Mouse (Mus musculus): ENCODE measurements around the gene Zfp366.

Gene Zfp366

DNA sequence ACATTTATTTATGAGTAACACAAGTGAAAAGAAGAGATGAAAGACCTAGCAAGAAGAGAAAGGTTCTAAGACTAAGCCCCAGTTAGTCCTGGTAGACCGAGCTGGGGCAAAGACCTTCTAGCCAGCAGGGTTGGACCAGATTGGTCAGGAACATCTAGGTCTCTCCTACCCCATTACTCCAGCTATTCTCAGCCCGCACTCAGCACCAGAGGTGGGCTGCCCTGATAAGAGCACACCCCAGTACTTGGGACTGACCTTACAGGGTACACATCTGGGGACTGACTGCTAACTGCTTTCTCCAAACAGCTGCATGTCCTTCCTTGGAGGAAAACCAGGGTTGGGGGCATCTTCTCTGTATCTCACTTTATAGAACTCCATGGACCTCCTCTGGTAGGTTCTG, 66.2 kb downstream of the Zfp366 start:
- DNase-seq (ENCODE audit: low read depth, low spot score), result no peak

DNA sequence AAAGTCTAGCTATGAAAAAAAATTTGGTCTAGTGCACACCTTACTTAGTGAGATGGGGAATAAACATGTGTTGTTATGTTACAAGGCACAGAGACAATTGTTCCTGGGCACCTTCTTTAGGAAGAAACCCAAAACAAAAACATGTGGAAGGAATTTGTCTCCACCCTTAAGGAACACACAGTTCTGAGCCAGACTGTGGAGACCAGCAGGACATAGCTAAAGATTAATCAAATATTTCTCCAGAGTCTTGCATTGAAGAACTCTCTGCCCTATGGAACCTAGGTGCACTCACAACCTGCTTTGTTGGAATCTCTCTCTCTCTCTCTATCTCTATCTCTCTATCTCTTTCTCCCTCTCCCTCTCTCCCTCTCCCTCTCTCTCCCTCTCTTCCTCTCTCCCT, 69.6 kb downstream of the Zfp366 start:
- DNase-seq (ENCODE audit: low read depth, low spot score), result no peak

DNA sequence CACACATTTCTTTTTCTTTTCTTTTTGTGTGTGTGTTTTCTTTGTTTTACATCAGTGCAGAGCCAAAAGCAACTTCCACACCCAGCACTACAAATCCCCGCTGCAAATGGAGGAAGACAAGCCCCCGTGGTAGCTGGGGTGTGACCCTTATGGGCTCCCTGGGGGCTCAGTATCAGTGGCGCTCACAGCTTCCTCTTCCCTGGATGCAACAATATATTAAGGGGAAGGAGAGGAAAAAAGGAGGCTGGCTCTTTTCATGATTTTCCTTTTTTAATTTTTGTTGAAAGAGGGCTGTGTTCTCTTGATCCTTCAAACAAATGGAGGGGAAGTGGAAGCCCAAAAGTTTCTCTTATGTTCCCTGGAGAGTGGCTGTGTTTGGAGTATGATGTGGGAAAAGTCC, 70.2 kb downstream of the Zfp366 start:
- no peak for DNase-seq (ENCODE audit: low read depth, low spot score)

DNA sequence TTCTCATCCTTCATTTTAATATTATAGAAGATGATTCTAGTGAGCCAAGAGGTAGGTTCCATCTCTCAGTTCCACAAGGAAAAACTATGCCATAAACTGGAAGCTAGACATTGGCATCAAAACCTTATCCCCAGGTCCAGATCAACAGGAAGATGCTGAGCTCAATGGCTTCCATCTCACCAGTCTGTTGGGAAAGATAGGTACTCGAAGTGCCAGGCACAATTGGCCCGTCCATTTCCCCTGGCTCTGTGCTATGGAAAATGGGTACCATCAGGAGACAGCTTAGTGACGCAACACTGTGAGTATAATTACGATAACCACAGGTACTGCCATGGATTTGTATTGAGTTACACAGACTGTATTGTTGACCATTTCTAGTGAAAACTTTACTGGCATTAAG, 72.3 kb downstream of the Zfp366 start:
- no peak for DNase-seq (ENCODE audit: low read depth, low spot score)

DNA sequence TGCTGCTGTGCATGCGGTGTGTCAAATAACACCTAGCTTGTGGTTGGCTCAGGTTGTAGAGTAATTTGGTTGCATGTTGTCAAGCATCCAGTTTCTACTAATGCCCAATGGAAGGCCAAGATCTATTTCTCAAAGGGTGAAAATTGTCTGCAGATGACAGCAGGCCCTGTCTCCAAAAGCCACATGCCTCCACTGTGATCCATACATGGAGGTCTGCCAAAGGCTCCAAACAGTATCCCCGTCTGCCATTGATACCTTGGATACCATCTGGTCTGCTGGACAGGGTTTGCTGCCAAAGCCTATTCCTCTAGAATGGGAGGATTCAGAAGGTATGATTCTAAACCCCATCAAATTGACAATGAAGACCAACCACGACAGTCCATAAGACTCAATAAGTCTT, 74.1 kb downstream of the Zfp366 start:
- no peak for DNase-seq (ENCODE audit: low read depth, low spot score)

DNA sequence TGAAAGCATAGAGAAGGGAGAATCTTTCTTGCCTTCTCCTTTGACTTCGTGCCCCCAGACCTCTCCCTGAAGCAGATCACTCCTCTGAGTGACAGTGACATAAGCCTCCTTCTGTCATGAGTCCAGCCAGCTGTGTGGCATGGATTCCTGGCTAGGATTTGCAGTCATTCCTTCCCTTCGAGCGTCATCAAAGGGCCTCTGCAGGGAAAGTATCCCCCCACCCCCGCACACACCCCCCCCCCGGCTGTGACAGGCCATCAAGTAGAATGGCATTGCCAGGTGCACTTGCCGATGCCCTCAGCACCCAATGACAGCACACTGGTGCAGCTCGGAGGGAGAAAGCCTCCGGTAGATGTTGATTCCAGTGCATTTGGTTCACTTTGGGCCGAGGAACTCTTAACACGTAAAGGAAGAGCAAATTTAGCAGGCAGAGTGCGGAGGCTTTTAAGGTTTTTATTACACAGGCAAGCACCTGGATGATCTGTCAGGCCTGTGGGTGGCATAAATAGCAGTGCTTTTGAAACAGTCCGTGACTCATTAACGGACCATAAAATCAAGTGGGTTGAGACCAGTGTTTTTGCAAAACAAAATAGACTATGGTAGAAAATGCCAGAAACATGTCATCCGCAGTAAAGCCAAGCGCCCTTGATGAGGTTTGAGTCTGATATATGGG, 75.0 kb downstream of the Zfp366 start:
- DNase-seq (ENCODE audit: low read depth, low spot score), result no peak

DNA sequence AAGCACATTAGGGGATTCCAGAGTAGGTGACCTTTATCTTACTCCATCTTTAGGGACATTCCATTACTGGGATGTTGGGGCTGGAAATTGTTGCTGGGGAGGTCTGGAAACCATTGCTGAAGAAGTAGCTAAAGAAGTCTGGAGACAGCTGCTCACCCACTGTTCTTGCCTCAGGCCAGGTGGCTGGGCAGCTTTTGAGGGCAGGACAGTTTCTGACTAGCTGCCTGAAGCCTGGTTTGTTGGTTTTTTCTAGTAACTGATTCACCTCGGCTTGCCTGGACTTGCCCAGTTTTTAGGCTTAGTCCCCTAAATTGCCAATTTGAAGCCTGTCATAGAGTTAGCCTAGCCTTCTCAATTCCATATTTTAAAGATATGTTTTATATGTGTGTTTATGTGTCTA, 77.8 kb downstream of the Zfp366 start:
- DNase-seq (ENCODE audit: low read depth, low spot score), result no peak

DNA sequence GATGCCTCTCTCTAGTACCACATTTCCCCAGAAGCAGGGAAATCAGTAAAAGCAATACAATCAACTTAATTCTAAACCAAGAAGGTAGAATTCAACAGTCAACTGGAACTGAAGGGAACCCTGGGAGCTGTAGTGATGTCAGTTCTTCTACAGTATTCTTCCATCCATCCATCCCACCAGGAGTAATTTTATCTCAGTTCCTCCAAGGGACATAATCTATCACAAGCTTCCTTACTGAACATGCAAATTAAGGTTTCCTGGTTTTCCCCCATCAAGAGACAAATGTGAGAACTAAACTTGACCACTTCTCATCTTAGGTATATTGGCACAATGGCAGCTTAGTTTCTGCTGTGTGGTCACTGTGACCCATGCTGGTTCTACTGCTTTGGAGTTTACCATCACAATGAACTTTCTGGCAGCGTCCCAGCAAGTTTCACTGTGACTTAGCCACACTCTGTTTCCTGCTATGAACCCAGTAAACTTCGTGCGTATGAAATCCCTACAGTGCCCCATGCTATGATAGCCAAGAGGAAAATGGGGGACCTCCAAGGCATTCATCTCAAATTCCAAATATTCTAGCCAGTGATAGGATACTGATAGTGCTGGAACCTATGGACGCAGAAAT, 78.6 kb downstream of the Zfp366 start:
- DNase-seq (ENCODE audit: low read depth, low spot score), result no peak

DNA sequence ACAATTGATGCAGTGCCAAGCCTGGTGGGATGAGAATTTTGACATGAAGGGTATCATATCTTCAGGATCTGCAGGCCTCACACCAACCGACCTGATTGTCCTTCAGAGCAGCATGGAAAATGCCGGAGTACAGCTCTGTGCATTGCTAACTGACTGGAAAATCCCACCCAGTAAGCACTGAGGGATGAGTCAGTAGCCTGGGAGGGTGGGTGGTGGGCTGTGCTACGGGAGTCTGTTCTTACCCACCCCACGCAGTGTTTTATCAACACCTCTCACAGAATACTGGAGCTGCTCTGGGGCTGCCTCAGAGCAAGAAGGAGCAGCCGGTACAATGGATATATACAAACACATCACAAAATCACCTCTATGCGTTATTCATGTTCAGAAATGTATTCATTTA, 79.9 kb downstream of the Zfp366 start:
- no peak for DNase-seq (ENCODE audit: low read depth, low spot score)

DNA sequence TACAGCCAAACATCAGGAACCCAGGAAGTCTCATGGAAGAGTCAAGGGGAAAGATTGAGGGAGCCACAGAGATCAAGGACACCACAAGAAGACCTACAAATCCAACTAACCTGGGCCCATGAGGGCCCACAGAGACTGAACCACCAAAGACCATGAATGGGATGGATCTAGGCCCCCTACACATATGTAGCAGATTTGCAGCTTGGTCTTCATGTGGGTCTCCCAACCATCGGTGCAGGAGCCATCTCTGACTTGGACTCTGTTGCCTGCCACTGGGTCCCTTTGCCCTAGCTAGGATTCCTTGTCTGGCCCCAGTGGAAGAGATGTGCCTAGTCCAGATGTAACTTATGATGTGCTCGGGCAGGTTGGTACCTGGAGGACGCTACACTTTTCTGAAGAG, 87.4 kb downstream of the Zfp366 start:
- DNase-seq (ENCODE audit: low read depth, low spot score), result no peak

DNA sequence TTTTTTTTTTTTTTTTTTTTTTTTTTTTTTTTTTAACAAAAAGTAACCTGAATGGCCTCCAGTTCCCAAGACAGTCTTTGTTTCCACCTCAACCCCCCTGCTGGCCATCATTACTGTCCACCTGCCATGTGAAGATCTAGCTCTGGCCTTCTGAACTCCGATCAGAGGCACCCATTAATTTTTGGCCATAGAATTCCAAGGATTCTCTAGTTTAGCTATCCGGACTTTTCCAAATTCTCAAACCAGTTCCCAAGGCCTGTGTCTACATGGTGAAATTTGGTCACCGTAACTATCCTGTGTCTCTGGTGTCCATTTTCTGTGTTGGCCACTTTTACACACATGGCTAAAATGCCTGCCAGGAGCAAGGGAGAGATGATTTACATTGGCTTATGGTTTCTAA, 92.9 kb downstream of the Zfp366 start:
- no peak for DNase-seq (ENCODE audit: low read depth, low spot score)

DNA sequence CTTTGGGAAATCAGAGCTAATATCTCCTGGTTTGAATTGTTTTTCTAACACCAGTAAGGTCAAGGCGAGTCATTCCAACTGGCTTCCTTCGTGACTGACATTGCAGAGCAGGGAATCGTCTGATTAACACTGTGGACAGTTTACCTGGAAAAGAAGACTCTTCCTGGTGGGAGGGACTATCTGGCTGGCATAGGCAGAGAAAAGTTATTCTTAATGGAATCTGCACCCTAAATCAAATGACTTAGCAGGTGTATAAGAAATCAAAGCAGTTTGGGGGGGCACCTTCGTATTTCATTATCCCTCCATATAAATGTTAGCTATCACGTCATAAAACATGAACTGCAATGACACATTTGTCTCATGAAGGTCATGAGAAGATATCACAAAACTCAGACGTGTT, 93.9 kb downstream of the Zfp366 start:
- DNase-seq (ENCODE audit: low read depth, low spot score), result no peak

DNA sequence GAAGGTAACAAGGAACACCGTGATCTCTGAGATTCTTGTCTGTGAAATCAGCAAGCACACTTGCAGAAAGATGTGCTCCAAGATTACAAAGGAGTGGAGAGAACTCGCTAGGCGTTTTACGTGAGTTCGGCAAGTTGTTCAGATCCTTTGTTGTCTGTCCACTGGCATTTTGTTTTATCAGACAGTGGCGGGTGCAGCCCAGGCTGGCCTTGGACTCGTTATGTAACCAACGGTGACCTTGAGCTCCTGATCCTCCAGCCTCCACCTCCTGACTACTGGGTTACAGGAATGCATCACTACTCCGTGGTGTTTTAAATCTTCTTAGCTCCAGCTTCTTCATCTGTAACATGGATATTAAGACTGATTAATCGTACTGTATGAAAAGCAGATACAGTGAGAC, 94.7 kb downstream of the Zfp366 start:
- no peak for DNase-seq (ENCODE audit: low read depth, low spot score)

DNA sequence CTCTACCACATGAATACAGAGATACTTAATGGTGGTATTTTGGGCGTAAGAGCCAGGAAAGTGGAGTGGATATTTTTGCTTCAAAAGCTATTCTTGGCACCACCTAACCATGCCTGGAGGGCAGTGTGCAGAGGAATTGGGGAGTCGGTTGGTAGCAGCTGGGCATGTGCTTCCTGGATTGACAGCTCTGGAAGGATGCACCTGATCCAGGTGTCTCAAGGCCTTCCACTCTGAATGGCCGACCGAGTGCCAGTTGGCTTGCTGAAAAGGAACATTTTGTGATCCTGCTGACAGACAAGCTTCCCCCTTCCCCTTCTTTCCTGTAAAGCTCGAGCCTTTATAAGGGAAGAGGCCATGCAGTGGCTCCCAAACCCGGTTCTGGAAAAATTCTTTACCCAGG, 98.3 kb downstream of the Zfp366 start:
- DNase-seq (ENCODE audit: low read depth, low spot score), result no peak

DNA sequence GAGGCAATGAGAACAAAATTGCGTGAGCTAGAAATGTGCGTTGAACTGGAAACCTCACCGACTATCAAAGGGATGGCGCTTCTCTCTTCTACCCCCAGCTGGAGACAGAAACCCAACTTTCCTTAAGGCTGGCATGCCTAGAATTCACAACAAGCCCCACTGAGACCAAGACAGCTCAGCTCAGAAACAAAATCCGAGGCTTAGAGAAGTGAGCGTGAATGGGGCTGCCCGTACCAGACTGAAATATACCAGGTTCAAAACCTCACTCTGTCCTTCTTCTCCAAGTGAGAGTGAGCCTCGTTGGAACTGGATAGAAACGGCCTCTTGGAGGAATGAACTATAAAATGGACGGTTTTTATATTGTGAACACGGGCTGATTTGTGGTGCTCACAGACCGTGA, 99.3 kb downstream of the Zfp366 start:
- DNase-seq (ENCODE audit: low read depth, low spot score), result no peak

DNA sequence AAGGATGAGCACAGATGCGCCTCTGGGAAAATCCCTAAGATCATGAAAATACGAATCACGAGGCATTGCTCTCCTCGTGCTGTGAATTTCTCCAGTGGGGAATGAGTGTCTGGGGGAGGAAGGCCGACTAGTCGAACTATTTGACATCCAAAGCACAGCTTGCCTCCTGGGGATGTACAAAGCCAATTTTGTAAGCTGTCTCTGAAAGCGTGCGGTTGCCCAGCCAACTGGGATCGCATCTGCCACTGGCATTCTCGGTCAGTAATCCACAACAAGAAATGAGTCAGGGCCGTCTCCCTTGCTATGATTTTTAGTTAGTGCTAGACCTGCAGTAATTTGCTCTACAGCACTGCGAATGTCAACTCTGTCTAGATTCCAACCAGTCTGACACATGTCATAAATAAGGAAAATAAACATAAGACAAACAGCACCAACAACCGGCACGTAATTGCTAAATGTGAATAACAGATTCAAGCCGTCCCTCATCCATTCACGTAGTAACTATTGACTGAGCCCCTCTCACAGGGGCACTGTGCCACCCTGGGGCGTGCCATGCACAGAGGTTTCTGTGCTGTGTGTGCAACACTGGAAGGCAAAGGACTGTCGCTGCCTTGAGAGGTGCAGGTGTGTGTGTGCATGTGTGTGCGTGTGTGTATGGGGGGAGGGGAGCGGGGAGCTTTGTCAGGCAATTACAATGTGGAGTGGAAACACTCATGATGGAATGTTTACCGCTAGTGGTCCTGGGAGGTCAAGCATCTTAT, 100.0 kb downstream of the Zfp366 start:
- no peak for DNase-seq (ENCODE audit: low read depth, low spot score)

DNA sequence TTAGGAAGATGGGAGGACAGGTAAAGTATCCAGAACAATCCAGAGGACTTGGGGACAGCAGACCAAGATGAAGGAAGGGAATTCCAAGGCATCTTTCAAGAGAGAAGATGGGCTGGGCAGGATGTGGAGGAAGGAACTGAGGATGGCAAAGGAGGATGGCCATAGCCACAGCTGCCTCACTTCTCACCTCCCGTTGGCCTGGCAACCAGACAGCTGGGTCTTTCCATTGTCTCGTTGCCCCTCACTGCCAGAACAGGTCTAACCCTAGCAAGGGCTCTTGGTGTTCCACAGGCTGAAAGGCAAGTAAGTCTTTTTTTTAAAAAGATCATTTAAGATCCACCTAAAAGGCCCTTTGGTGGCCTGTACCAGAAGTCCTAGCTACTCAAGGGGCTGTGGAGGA, 100.6 kb downstream of the Zfp366 start:
- DNase-seq (ENCODE audit: low read depth, low spot score), result no peak

DNA sequence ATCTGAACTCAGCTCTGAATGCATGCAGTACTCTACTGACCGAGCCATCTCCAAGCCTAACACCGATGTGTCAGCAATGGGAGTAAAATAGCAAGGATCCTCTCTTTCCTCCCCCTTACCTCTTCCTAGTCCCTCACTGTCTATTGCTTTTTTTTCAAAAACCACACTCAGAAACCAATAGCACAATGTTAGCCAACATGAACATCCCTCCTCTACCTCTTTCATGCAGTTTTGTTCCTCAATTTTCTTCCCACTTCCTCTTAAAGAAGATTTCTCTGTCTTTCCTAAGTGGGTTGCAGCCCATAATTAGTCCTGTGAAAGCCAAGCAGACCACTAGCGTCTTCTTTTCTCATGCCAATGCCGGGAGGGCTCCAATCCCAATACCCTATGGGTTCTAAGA, 102.6 kb downstream of the Zfp366 start:
- DNase-seq (ENCODE audit: low read depth, low spot score), result no peak

DNA sequence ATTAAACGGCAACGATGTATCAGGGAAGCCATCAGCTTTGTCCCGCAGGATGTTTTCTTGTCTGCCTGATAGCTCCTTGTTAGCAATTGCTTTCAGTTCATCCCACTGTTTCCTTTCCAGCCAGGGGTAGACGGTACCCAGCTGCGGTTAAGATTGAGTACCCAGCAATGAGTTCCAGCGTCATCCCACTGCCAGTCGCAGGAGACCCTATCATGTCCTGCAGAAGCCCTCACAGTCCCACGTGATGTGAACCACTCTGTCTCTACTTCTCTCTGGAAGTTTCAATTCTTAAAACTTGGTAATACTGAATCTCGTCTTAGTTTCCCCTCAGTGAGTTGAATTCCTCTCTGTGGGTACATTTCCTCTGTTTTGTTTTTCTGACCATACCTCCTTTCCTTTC, 103.2 kb downstream of the Zfp366 start:
- DNase-seq (ENCODE audit: low read depth, low spot score), result no peak

DNA sequence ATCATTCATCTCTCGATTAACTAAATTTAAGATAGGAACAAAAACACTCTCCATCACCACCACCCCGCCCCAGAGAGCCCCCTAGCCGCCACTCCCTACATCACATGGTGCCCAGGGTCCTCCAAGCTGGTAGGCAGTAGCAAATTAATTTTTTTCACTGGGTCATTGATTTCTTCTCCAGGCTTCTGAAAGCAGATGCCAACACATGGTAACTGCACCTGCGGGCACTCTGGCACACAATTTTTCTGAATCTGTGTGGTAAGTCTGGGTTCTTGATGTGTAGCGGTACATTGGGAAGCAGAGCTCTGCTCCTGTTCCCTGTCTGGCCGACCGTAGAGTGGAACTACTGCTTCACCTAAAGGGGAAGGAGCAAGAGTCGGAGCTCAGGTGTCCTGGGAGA, 106.1 kb downstream of the Zfp366 start:
- no peak for DNase-seq (ENCODE audit: low read depth, low spot score)

DNA sequence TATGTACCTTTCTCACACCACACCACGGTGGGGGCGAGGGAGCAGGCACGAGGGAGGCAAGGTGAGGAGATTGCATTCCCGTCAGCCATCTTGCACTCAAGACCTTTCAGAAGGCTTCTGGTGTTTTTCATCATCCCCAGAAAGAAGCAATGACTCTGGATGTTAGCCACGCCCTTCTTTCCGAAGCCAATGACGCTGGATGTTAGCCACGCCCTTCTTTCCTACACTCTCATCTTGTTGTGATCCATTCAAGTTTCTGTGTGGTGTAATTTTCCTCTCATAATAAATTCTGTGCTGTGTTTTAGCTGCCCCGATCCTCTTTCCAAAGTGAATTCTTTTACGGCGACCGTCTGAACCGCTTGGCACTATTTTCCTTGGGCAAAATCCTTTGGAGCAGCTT, 109.6 kb downstream of the Zfp366 start:
- no peak for DNase-seq (ENCODE audit: low read depth, low spot score)

DNA sequence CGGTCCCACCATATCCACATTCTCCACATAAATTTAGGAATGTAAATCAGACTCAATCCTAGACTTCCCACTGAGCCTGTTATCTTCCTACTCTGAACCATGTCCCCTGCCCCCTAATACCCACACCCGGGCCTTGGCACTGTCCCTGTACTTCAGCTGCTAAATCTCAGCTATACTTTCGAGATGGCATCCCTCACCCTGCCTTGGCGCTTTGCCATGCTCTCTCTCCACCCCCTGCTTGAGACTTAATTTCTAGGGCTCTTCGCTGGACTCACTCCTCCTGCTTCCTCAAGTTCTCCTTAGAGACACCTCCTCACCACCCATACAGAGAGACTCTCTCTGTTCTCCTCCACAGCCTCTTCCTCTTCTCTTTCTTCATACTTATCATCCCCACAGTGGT, 115.3 kb downstream of the Zfp366 start:
- DNase-seq (ENCODE audit: low read depth, low spot score), result no peak

Data from CD4-positive, CD25-positive, alpha-beta regulatory T cell, adult 2 months (primary cell).